9 mouse cellular contexts compared by ENCODE assay signal in genomic region chr5:123141555-123142160, GRCm38 (mm10). TPM values are rescaled to one million over a fixed set of nuclear protein-coding genes. Genes with fewer than 3 reads are reported as not detected.
DNase-seq lines count a peak whose midpoint lies in the region; ATAC-seq and TF ChIP-seq lines count a peak whose summit lies in the region.
"Had no signal": no experiment of that assay in that cellular context is flagged by ENCODE, and none has a peak within 500 bp of the region (broad histone marks: within the 10 kb centered on the region; RNA-seq: fewer than 3 reads in every experiment).

No protein-coding gene starts in this region.

- H3K4me1 ChIP-seq in CH12.LX (ENCODE audit: control insufficient read depth in 1 of 2, insufficient read depth in 2 of 2) = peaks cover 0 to 35% of the 10 kb centered on the region in 2 experiments; a peak in 2 of 4 replicates
- H3K4me1 ChIP-seq in heart, embryonic 12.5 days (replicated peaks) = peaks cover 55% of the 10 kb centered on the region
- H3K4me1 ChIP-seq in limb, embryonic 10.5 days = peaks cover 60% of the 10 kb centered on the region
- peaks cover 70% of the 10 kb centered on the region for H3K4me1 ChIP-seq in midbrain, embryonic 10.5 days

- TF ChIP-seq POLR2A in CH12.LX (IDR thresholded peaks at IDR 0.05; ENCODE audit: low read depth, low read length) = no peak

- peak overlapping the region; percentile 52 for H3K4me2 ChIP-seq in CH12.LX (ENCODE audit: insufficient read depth, low read depth, poor library complexity, severe bottlenecking)
- peak overlapping the region; percentile 99 for H3K4me2 ChIP-seq in heart, embryonic 12.5 days

- H3K9ac ChIP-seq in CH12.LX (ENCODE audit: insufficient read depth, low read depth) = peak overlapping the region; percentile 100
- peak overlapping the region; percentile 100 for H3K9ac ChIP-seq in heart, embryonic 12.5 days

- peaks cover 62% of the 10 kb centered on the region for H3K79me2 ChIP-seq in CH12.LX (replicated peaks; ENCODE audit: control insufficient read depth, extremely low read depth, insufficient read depth, poor library complexity, severe bottlenecking)

- TF ChIP-seq EP300 in CH12.LX (IDR thresholded peaks at IDR 0.05; ENCODE audit: low read length) = no peak

- TF ChIP-seq CTCF in CH12.LX (conservative IDR thresholded peaks at IDR 0.05 in 1 of 2, IDR thresholded peaks at IDR 0.05 in 1 of 2; ENCODE audit: low read depth in 2 of 2, low read length in 2 of 2) = no peak

- no peak for TF ChIP-seq RAD21 in CH12.LX (IDR thresholded peaks at IDR 0.05; ENCODE audit: low read depth, low read length)

- dilution Hi-C loops in CH12.LX (cut with MboI; ENCODE audit: extremely low pct_ligation_motif_present, extremely low pct_unique_long_range_greater_than_20kb, low sequenced_read_pairs) = no loop called here

- H3K36me3 ChIP-seq in CH12.LX (replicated peaks in 1 of 2; ENCODE audit: control insufficient read depth in 1 of 2, insufficient read depth in 1 of 2, low read length in 1 of 2) = peaks cover 13 to 36% of the 10 kb centered on the region in 2 experiments
- H3K36me3 ChIP-seq in heart, embryonic 12.5 days = peaks cover 17% of the 10 kb centered on the region
- H3K36me3 ChIP-seq in limb, embryonic 10.5 days = peaks cover 33% of the 10 kb centered on the region
- peaks cover 35% of the 10 kb centered on the region for H3K36me3 ChIP-seq in midbrain, embryonic 10.5 days

- intact Hi-C loops in gastrocnemius, postnatal 14 days (cut with DNase I; ENCODE audit: low total_unique reads) = no loop called here

- in situ Hi-C loops in CH12.LX (cut with MboI; ENCODE audit: low pct_ligation_motif_present, low pct_unique_long_range_greater_than_20kb, low sequenced_read_pairs) = no loop called here

- H3K27ac ChIP-seq in CH12.LX (ENCODE audit: insufficient read depth, low read depth) = peak overlapping the region; percentile 97
- H3K27ac ChIP-seq in heart, embryonic 12.5 days (ENCODE audit: poor library complexity, severe bottlenecking) = peak overlapping the region; percentile 100
- peak overlapping the region; percentile 100 for H3K27ac ChIP-seq in limb, embryonic 10.5 days
- H3K27ac ChIP-seq in midbrain, embryonic 10.5 days (replicated peaks) = peak overlapping the region; percentile 100

- H3K27me3 ChIP-seq in CH12.LX (replicated peaks) = no peaks in the 10 kb centered on the region
- no peaks in the 10 kb centered on the region for H3K27me3 ChIP-seq in heart, embryonic 12.5 days (replicated peaks)
- H3K27me3 ChIP-seq in limb, embryonic 10.5 days (ENCODE audit: low read depth, poor library complexity, severe bottlenecking) = no peaks in the 10 kb centered on the region
- H3K27me3 ChIP-seq in midbrain, embryonic 10.5 days (ENCODE audit: low read depth, poor library complexity, severe bottlenecking) = no peaks in the 10 kb centered on the region

- DNase-seq in gastrocnemius, adult 8-10 months (ENCODE audit: low spot score in 2 of 2) = peak; percentile 46 to 50
- no peak for DNase-seq in gastrocnemius, postnatal 14 days
- DNase-seq in CH12.LX (ENCODE audit: extremely low read depth) = peak; percentile 63
- DNase-seq in cerebellum, postnatal 25 days = peak; percentile 73 to 74
- peak; percentile 76 for DNase-seq in limb, embryonic 10.5 days (ENCODE audit: low spot score)
- peak; percentile 72 for DNase-seq in midbrain, embryonic 10.5 days (ENCODE audit: low spot score)
- peak; percentile 74 for DNase-seq in testis, postnatal 10 days (ENCODE audit: low spot score)

- no peaks in the 10 kb centered on the region for H3K9me3 ChIP-seq in CH12.LX (replicated peaks; ENCODE audit: low read length)
- no peaks in the 10 kb centered on the region for H3K9me3 ChIP-seq in heart, embryonic 12.5 days (replicated peaks)
- H3K9me3 ChIP-seq in limb, embryonic 10.5 days (replicated peaks) = no peaks in the 10 kb centered on the region
- no peaks in the 10 kb centered on the region for H3K9me3 ChIP-seq in midbrain, embryonic 10.5 days (replicated peaks)

- no peak for ATAC-seq in heart, embryonic 12.5 days (ENCODE audit: insufficient number of reproducible peaks, low FRiP score)

- H3K4me3 ChIP-seq in CH12.LX (replicated peaks in 1 of 3; ENCODE audit: low read depth in 2 of 3, low read length in 2 of 3, poor library complexity in 1 of 3) = peak overlapping the region; percentile 63 to 76 (median 71)
- H3K4me3 ChIP-seq in heart, embryonic 12.5 days = peak overlapping the region; percentile 94
- H3K4me3 ChIP-seq in limb, embryonic 10.5 days = peak overlapping the region; percentile 99
- H3K4me3 ChIP-seq in midbrain, embryonic 10.5 days = peak overlapping the region; percentile 99

- WGBS in heart, embryonic 12.5 days = 1% methylated on average over 36 of the region's 38 CpGs
- under 1% methylated on average over 38 of the region's 38 CpGs for WGBS in limb, embryonic 10.5 days
- 1% methylated on average over 35 of the region's 38 CpGs for WGBS in midbrain, embryonic 10.5 days

TF ChIP-seq in CH12.LX, 34 proteins besides CTCF, POLR2A, EP300 and RAD21:
- 0 out of 2 replicates have a peak, but pooled peaks have one; percentile 10 for TF ChIP-seq MAX (IDR thresholded peaks at IDR 0.05; ENCODE audit: low read length)
- TF ChIP-seq MAZ (IDR thresholded peaks at IDR 0.05; ENCODE audit: low read depth, low read length) = peak; percentile 76; the same call in 1 of the 2 replicates
- no peak for TF ChIP-seq ZC3H11A (IDR thresholded peaks at IDR 0.05; ENCODE audit: low read depth, low read length)
- no peak for TF ChIP-seq MAFK (IDR thresholded peaks at IDR 0.05; ENCODE audit: insufficient replicate concordance, low read length)
- TF ChIP-seq GABPA (IDR thresholded peaks at IDR 0.05; ENCODE audit: insufficient replicate concordance, low read depth, low read length) = no peak
- no peak for TF ChIP-seq SMC3 (IDR thresholded peaks at IDR 0.05; ENCODE audit: low read depth, low read length)
- TF ChIP-seq MYC (IDR thresholded peaks at IDR 0.05; ENCODE audit: low read depth, low read length) = no peak; the same call in 1 of the 2 replicates
- TF ChIP-seq IRF4 (IDR thresholded peaks at IDR 0.05; ENCODE audit: low read depth, low read length) = peak; percentile 57
- TF ChIP-seq NELFE (IDR thresholded peaks at IDR 0.05; ENCODE audit: low read depth, low read length) = no peak
- no peak for TF ChIP-seq PAX5 (IDR thresholded peaks at IDR 0.05; ENCODE audit: low read length)
- TF ChIP-seq MXI1 (IDR thresholded peaks at IDR 0.05; ENCODE audit: low read depth, low read length) = peak; percentile 3; the same call in 1 of the 2 replicates
- peak; percentile 47; the same call in 1 of the 2 replicates for TF ChIP-seq ZMIZ1 (IDR thresholded peaks at IDR 0.05; ENCODE audit: low read depth, low read length)
- TF ChIP-seq BHLHE40 (IDR thresholded peaks at IDR 0.05; ENCODE audit: low read depth, low read length) = no peak

RNA-seq across cellular contexts. Expression of gene Setd1b, which starts 0.3 kb away (rescaled TPM):
- total RNA-seq in gastrocnemius, adult 8-10 months (2022) = 10 to 100 TPM in 3 of 4 experiments, 1 to 10 TPM in 1; 8.0 to 10.8 (median 10.5) TPM
- 10 to 100 TPM; 10.5 to 11.2 TPM for total RNA-seq in gastrocnemius, postnatal 14 days (2021)
- 2.3 and 2.6 TPM in 2 replicates for total RNA-seq in CH12.LX (2012; rRNA removed)
- total RNA-seq in CH12.LX (2014; rRNA removed) = 0.50 and 0.70 TPM in 2 replicates
- 8.0 and 9.1 TPM in 2 replicates for polyA plus RNA-seq in CH12.LX (2012; ENCODE audit: insufficient read length, low read depth)
- polyA plus RNA-seq in heart, embryonic 12.5 days (2016; fragmentation: Nextera tagmentation; extraction: Ambion mirVana) = 7.4 and 8.1 TPM in 2 replicates
- 9.4 and 10.6 TPM in 2 replicates for polyA plus RNA-seq in limb, embryonic 10.5 days (2016; fragmentation: Nextera tagmentation; extraction: Ambion mirVana)
- polyA plus RNA-seq in midbrain, embryonic 10.5 days (2016; fragmentation: Nextera tagmentation; extraction: Ambion mirVana) = 7.4 and 7.9 TPM in 2 replicates

RNA-seq across cellular contexts. Expression of gene Rhof, which starts 9.2 kb away (rescaled TPM):
- total RNA-seq in gastrocnemius, adult 8-10 months (2022) = under 1 TPM in 3 of 4 experiments, not detected in 1; 0.24 to 0.36 (median 0.36) TPM
- under 1 TPM; 0.27 to 0.51 TPM for total RNA-seq in gastrocnemius, postnatal 14 days (2021)
- total RNA-seq in CH12.LX (2012; rRNA removed) (46.5 and 56.9 TPM in 2 replicates), CH12.LX (2014; rRNA removed) (32.6 and 33.6 TPM in 2 replicates)
- 38.2 and 45.4 TPM in 2 replicates for polyA plus RNA-seq in CH12.LX (2012; ENCODE audit: insufficient read length, low read depth)
- polyA plus RNA-seq in heart, embryonic 12.5 days (2016; fragmentation: Nextera tagmentation; extraction: Ambion mirVana) = 1.0 and 1.3 TPM in 2 replicates
- 1.8 and 2.0 TPM in 2 replicates for polyA plus RNA-seq in limb, embryonic 10.5 days (2016; fragmentation: Nextera tagmentation; extraction: Ambion mirVana)
- 1.4 and 1.9 TPM in 2 replicates for polyA plus RNA-seq in midbrain, embryonic 10.5 days (2016; fragmentation: Nextera tagmentation; extraction: Ambion mirVana)

RNA-seq across cellular contexts. Expression of gene Psmd9, which starts 27.6 kb away (rescaled TPM):
- total RNA-seq in gastrocnemius, adult 8-10 months (2022) = 10 to 100 TPM; 11.4 to 12.8 (median 12.3) TPM
- 10 to 100 TPM; 19.2 to 19.5 TPM for total RNA-seq in gastrocnemius, postnatal 14 days (2021)
- 35.5 and 37.9 TPM in 2 replicates for total RNA-seq in CH12.LX (2012; rRNA removed)
- 28.6 and 30.8 TPM in 2 replicates for total RNA-seq in CH12.LX (2014; rRNA removed)
- 38.0 and 46.2 TPM in 2 replicates for polyA plus RNA-seq in CH12.LX (2012; ENCODE audit: insufficient read length, low read depth)
- 58.5 and 58.6 TPM in 2 replicates for polyA plus RNA-seq in heart, embryonic 12.5 days (2016; fragmentation: Nextera tagmentation; extraction: Ambion mirVana)
- polyA plus RNA-seq in limb, embryonic 10.5 days (2016; fragmentation: Nextera tagmentation; extraction: Ambion mirVana) = 90.1 and 92.0 TPM in 2 replicates
- polyA plus RNA-seq in midbrain, embryonic 10.5 days (2016; fragmentation: Nextera tagmentation; extraction: Ambion mirVana) = 75.7 and 78.5 TPM in 2 replicates

RNA-seq across cellular contexts. Expression of gene Hpd, which starts 40.9 kb away (rescaled TPM):
- total RNA-seq in gastrocnemius, adult 8-10 months (2022) = 1 to 10 TPM in 1 of 4 experiments, not detected in 3; 1.3 TPM
- not detected for total RNA-seq in gastrocnemius, postnatal 14 days (2021)
- not detected in 2 replicates for total RNA-seq in CH12.LX (2012; rRNA removed)
- total RNA-seq in CH12.LX (2014; rRNA removed) = 0.20 TPM in 1 of 2 replicates, not detected in the other
- not detected in 2 replicates for polyA plus RNA-seq in CH12.LX (2012; ENCODE audit: insufficient read length, low read depth)
- not detected in 2 replicates for polyA plus RNA-seq in heart, embryonic 12.5 days (2016; fragmentation: Nextera tagmentation; extraction: Ambion mirVana)
- not detected in 2 replicates for polyA plus RNA-seq in limb, embryonic 10.5 days (2016; fragmentation: Nextera tagmentation; extraction: Ambion mirVana)
- not detected in 2 replicates for polyA plus RNA-seq in midbrain, embryonic 10.5 days (2016; fragmentation: Nextera tagmentation; extraction: Ambion mirVana)
- total RNA-seq: layer of hippocampus, postnatal 36 days had no signal

Comparison
In these comparisons a context has a peak if more than half of its experiments do, and no peak if none do; other contexts are left out.
1. RNA of gene Rhof, which starts 9.2 kb away (polyA plus RNA-seq): 38.2 to 45.4 TPM in CH12.LX; 1.8 to 2.0 TPM in limb, embryonic 10.5 days, 1.4 to 1.9 TPM in midbrain, embryonic 10.5 days and 1.0 to 1.3 TPM in heart, embryonic 12.5 days; every median in the first group is over 10 times any median in the second.
2. Peak in every context shown above with its lines, with median percentiles within 50 percentile points of each other: H3K27ac ChIP-seq and H3K4me3 ChIP-seq.